Mouse (Mus musculus) ZHBTc4 (cell line): Measurements from ENCODE around the gene Ctrl.
"Not testable (repeated sequence)": the region's sequence is repeated elsewhere in the genome, so short reads cannot be mapped to it uniquely, and the experiment has no call there.

Experiments
- DNase-seq: peaks from one replicate; pipeline ENCODE4 v3.0.0-alpha.2; 2011; ENCODE audit warnings: low read depth, low spot score

Ctrl gene

DNA sequence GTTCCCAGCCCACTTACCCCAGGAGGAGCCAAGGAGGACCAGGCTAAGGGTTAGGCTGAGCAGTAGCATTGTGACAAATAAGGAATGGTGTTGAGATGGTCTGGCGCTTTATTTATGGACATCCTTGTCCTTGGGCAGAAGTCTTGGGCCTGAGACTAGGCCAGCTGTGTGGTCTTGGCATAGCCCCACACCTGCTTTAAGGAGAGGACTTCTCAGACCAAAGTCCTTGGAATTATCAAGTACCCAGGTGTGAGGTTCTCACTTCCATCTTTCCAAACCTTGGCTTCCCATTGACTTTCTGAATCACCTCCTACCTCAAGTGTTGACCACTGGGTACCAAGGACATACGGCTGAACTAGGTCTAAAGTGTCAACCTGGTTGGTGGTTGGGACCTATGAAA lies at the start of gene Ctrl:
Gene Ctrl, minus strand, starts transcription at position 101 of the 400 bp plus-strand sequence.
- no peak for DNase-seq

DNA sequence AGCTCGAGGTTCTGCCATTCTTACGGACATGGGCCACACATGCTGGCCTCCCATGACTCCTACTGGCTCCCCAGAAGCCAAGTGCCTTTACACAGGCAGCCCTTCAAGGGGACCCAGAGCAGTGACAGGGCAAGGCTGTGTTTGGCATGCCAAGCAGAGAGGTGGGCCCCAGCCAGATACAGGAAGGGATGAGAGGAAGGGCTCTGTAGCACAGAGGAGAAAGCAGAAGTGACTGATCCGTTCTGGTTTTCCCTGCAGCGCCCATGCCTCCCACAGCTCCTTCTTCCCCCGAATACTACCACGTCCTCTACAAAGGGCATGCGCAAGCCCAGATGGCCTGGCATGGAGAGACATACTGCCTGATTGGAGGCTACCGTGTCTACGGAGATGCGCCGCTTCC lies 49.7 kb upstream of the Ctrl start:
- not testable (repeated sequence) for DNase-seq

GRCm38 (mm10) chr8:105981146-105981545 lies 47.5 kb upstream of the Ctrl start:
- no peak for DNase-seq

DNA sequence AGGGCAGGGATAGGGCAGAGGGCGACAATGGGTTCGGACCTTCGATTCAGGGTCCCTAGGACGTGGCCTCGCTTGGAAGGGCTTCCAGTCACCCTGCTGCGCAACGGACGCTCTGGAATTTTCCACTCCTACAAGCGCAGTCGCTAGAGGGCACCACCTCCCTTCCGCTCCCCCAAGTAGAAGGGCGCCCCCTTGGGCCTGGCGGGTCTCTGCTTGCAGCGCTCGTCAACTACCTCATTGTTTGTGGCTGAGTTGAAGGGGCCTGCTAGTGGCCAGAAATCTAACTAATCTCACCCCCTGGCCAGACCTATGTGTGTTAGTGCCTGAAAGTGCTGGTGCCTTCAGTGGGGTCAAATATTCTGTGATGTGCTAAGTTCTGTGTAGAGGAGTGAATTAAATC lies 45.7 kb upstream of the Ctrl start, which contains the start of gene Dpep3:
Gene Dpep3, minus strand, starts transcription at position 105 of the 400 bp plus-strand sequence.
- DNase-seq: peak; percentile 72

DNA sequence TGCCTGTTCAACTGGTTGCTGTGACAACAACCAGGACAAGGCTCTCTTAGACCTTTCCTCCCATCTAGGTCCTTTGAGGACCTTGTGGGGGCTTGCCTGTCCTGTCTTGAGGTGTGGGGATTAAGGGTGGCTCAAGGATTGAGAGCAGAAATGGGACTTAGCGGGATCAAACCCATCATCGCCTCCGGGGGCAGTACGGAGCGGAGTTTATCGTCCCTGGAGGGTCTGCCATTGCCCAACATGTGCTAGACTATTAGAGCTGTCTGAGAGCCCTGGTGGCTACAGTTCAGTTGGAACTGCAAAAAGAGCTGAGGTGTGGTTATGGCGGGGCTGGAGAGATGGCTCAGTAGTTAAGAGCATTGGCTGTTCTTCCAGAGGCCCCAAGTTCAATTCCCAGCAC lies 41.7 kb upstream of the Ctrl start:
- DNase-seq: peak; percentile 78

DNA sequence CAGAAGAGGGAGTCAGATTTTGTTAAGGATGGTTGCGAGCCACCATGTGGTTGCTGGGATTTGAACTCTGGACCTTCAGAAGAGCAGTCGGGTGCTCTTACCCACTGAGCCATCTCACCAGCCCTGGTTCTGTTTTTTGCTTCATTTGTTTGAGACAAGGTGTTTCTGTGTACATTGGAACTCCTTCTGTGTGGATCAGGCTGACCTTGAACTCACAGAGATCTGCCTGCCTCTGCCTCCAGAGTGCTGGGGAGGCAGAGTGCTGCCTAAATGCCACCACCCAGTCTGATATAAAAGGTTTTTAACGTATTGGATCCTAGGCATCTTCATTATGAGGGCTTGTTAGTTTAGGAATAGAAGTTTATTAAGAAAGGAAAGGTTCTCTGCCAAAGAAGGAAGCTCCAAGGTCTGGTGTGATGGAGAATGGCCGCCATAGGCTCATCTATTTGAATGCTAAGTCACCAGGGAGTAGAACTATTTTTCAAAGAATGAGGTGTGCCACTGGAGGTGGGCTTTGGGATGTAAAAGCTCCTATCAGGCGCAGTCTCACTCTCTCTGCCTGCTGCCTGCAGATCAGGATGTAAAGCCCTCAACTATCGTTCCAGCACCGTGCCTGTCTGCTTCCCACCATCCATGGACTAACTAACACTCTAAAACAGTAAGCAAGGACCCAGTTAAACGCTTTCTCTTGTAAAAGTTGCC lies 37.5 kb upstream of the Ctrl start:
- peak; percentile 86 for DNase-seq

GRCm38 (mm10) chr8:105969367-105969766 lies 35.7 kb upstream of the Ctrl start:
- no peak for DNase-seq

DNA sequence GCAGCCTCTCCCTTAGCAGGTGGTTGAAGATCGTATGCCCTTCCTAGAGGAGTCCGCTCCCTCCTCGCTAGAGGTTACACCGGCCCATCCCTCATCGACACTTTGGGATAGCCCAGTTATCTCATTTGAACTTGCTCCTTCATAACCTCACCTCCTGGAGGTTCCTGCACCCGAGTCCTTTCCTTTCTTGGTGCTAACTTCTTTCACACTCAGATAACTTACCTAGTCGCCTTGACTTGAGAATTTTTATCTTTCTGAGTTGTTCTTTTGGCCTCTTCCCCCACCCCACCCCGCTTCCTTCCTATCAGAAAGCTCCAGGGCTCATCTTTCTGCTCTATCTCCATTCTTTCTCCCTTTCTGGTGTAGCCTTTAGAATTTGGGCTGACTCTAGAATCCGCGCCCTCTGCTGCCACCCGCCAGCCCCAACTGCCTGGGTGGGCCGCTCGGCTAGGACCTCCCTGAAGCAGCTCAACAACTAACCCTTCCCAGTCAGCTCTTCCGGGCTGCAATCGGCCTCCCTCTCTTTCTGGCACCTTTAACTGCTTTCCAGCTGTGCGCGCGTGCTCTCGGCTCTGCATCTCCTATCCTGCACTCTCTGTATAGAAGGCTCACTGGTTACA lies 33.1 kb upstream of the Ctrl start:
- DNase-seq: peak; percentile 94

GRCm38 (mm10) chr8:105965905-105966341 lies 32.3 kb upstream of the Ctrl start, which contains the start of gene Slc12a4:
Gene Slc12a4, minus strand, starts transcription at chr8:105966097.
- peak; percentile 80 for DNase-seq

DNA sequence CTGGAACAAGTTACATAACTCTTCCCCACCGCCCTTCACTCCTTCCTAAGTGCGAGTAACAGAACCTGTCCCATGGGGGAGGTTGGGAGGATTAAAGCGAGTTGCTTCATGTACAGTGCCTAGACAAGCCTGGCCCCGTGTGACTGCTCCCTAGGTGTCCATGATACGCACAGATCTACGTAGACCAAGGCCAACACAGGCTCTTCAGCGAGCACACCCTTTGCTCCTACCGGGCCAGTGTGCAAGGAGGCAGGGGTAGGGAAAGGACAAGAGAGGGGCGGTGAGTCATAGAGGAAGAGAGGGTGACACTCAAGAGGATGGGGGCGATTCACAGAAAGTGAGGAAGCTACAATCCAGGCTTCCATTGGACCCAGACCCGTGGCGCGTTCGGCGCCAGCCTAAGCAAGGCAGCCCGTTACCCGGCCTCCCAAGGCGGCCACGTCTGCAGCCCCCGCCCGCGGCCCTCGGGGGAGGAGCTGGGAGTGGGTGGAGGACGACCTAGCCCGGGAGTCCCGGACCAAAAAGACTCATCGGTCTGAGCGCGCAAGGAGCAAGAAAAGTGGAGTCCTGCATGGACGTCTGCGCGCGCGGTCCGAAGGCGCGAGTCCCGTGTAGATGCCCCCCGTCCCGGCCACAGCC lies 31.7 kb upstream of the Ctrl start:
- peak; percentile 57 for DNase-seq

GRCm38 (mm10) chr8:105964506-105965265 lies 31.0 kb upstream of the Ctrl start:
- no peak for DNase-seq

- no peak for DNase-seq
These were observed 27.9 kb upstream of the Ctrl start for GRCm38 (mm10) chr8:105961536-105961935.

DNA sequence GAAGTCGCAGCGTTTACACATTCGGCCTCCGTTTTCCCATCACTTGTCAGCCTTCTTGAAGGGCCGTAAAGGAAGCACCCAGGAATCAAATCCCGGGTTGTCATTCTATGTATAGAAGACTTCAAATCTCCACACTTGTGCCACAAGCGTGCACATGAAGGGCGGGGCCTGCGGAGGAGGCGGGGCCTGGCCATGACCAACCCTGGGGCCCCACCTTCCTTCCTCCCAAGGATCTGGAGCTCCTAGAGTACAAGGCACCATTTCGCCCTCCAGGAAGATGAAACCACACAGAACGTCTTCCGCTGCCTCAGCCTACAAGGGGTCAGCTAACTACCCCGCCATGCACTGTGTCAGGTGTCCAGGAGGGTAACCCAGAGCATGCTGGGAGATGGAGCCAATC lies 27.4 kb upstream of the Ctrl start:
- peak; percentile 72 for DNase-seq

DNA sequence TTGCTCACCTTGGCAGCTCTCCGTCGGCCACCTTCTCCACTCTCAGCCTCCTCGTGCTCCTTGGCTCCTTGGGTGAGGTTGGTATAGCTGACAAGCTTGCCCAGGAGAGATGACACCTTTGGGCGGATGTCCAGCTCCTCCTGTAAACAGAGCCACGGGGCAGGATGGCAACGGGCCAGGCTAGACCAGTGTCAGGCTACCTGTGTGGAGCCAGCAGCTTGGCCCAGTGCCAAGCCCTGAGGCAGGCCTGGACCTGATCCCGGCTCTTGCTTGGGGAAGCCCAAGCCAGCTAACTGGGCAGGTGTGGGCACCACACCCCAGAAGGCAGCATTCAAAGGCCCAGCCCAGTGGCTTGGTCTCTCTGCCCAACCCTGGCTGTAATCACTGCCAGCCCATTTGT lies 25.7 kb upstream of the Ctrl start:
- no peak for DNase-seq

DNA sequence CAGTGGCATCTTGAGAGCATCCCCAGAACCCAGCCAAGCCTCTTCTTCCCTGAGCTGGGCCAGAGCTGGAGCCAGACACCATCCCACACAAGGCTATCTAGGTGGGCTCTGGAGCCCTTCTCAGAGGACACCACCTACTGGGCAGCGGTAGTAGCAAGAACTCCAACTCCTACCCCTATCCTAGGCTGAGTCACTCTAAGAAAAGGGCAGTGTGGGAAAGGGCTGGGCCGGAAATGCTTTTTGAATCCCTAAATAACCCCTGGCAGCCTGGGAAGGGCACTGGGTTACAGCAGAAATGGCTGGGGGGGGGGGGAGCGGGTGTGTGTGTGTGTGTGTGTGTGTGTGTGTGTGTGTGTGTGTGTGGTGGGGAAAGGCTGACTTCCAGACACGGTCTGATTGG lies 24.2 kb upstream of the Ctrl start:
- DNase-seq: no peak

- DNase-seq: no peak
These were observed 22.9 kb upstream of the Ctrl start for GRCm38 (mm10) chr8:105956556-105956955.

DNA sequence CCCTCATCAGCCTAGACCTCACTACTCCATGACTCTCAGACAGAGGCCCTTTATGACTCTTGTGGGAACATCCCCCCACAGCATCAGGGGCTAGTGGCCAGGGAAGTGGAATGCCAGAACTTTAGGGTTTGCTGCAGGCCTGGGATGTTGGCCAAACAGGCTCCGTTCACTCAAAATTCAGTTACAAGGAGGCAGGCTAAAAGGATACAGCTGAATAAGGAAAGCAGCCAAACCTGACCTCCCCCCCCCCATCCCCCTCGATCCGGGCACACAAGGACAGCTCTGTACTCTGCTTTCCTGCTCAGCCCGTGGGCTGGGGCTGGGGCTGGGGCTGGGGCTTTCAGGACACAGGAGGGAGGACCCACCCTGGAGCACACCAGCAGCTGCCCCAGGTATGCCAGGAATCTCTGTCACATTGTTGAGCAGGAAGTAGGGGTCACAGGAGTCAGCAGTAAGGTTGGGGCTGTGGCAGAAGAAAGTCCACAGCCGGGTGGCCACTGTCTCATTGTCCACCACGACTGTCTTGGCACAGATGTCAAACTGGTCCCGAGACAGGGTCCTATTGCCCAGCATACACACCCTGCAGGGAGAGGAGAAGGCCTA lies 17.5 kb upstream of the Ctrl start:
- DNase-seq: peak; percentile 50

DNA sequence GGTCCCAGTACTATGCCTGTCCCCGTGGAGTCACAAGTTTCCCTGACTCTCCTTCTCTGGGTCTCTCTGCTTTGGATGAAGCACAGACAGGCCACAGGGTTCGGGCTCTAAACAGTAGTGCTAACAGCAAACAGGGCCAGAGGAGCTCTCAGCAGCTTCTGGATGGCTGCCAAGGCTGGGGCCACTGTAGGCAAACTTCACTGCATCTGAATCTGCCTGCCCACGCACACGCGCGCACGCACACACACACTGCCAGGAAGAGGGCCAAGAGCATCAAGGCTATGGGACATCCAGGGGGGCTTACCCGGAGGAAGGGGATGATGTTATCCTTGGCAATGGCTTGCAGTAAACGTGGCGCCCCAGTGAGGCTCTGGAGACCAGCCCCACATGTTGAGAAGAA lies 15.7 kb upstream of the Ctrl start:
- no peak for DNase-seq

- DNase-seq: no peak
These were observed 9.7 kb upstream of the Ctrl start, which contains the start of gene Lcat for GRCm38 (mm10) chr8:105943321-105943739. Gene Lcat, minus strand, starts transcription at chr8:105943382.

DNA sequence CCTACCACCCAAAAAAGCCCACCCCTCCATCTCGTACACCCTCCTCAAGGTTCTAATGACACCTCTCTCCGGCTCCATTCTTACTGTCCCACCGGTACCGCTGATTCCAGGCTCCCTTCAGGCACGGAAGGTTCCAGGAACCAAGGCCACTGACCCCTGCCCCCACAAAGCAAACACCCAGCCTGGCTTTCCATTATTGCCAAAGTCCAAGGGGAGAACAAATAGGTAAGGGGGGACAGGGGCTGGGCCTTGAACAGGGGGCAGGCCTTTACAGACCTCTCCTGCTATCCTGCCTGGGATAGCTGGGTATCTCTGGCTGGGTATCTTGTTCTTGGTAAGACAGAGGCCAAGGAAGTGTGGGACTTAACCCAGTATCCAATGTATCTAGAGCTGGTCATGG lies 8.9 kb upstream of the Ctrl start:
- DNase-seq: no peak

DNA sequence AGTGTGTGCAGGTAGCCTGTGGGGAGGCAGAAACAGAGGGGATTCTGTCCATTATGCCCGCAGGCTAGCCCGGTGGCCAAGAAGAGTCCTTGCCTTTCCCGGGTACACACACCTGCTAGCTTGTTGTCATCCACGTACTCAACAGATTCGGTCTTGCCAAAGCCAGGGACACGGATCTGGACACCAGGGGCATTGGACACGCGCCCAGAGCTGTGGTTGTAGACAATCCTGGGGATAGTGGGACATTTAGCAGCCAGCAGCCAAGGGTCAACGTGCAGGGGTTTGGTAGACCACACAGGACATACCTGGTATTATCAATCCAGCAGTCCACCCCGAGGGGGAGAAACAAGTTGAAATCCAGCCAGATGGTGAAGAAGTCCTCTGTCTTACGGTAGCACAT lies 8.4 kb upstream of the Ctrl start:
- no peak for DNase-seq

DNA sequence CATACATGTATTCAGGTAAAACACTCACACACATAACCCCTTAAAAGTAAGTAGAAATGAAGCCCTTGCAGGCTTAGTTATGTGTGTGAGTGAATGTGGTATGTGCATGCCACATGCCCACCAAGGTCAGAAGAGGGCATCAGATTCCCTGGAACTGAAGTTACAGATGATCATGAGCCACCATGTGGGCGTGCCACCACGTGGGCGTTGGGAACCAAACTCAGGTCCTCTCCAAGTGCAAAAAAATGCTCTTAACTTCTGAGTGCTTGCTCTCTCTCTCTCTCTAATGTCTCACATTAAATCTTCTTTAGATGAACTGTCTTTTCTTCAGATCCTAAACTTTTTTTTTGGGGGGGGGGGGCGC lies 4.6 kb upstream of the Ctrl start, which contains the start of gene Psmb10:
Gene Psmb10, minus strand, starts transcription at position 139 of the 364 bp plus-strand sequence.
- DNase-seq: no peak
